Mouse (Mus musculus): ENCODE results near the gene Adipor2.

DNA sequence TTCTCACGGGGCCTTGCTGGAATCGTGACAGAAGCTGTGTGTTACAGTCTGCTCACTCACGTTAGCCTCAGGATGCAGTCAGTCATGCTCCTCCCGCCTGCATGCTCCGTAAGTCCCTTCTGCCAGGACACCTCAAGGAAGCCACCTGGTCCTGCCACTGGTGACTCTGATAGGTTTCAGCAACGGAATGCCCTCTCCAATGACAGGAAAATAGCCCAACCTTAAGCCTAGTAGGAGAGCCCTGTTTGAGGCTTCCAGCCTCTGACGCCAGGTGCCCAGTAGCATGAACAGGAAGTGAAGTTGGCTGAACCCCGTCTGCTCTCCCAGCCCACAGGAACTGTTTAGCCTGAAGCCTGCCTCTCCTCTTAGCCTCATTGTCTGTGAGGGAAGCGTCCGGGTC lies 71.2 kb downstream of the Adipor2 start:
- TF ChIP-seq CTCF (IDR thresholded peaks at IDR 0.05; ENCODE audit: insufficient read depth, low read depth, low read length) (no peak), POLR2A (IDR thresholded peaks at IDR 0.05; ENCODE audit: insufficient read depth, low read depth, low read length) (no peak)
